Mouse (Mus musculus): ENCODE measurements around the gene Fpr-rs3.

The Fpr-rs3 gene

DNA sequence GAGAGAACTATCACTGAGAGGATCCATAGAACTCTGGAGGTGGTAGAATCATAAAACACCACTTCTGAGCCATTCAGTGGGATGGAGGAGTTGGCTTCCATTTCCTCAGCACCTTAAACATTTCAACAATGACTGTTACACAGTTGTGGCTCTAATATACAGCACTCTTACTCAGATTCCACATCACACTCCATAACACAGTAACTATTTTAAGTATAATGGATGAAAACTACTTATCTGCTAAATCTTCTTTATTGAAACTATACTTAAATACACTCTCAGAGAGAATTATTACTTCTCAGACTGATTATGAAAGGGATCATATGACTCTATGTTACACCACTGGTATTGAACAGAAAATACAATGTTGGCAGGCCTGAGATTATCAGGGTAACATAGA lies at the start of gene Fpr-rs3:
TSS of gene Fpr-rs3 (minus strand) at position 101 of the 400 bp plus-strand sequence.
- no peak for DNase-seq (ENCODE audit: extremely low read depth, insufficient read length, low spot score)

DNA sequence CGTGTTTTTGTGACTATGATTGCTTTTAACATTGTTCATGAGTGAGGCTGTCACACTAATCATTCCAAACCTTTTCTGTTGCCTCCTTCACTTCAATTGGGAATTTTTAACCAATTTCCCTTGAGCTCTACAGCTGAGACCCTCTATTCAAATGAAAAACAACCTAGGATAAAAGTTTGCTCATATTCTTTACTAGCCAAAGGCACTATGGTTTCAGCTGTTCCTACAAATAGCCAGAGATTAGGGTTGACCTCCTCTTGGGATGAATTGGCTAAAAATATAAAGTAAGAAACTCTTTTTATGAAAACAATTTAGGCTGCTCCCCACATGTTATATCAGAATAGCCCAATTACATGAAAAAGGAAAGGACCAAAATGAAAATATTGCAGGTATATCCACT lies 28.4 kb downstream of the Fpr-rs3 start, which contains the start of gene Vmn2r110:
TSS of gene Vmn2r110 (minus strand) at position 101 of the 400 bp plus-strand sequence.
- DNase-seq (ENCODE audit: extremely low read depth, insufficient read length, low spot score), result no peak
